Mouse (Mus musculus) cortical plate, adult 2 months (tissue): ENCODE measurements around the gene Ppia.

Source experiments
- CTCF ChIP-seq: fragments of 200-500 bp; IDR thresholded peaks from 2 replicates; pipeline ENCODE4 v1.5.1; 2011; ENCODE audit warnings: mild to moderate bottlenecking, control low read depth, low read length; ENCODE audit not compliant: insufficient read depth; ENCODE audit errors: extremely low read depth
- POLR2A ChIP-seq: fragments of 200-500 bp; IDR thresholded peaks from 2 replicates; pipeline ENCODE4 v1.6.1; 2011; ENCODE audit warnings: mild to moderate bottlenecking, low read length, control low read depth; ENCODE audit not compliant: insufficient read depth; ENCODE audit errors: extremely low read depth

- TF ChIP-seq POLR2A = no peak
- TF ChIP-seq CTCF = no peak
Measured at GRCm38 (mm10) chr11:6420283-6420703, 5.0 kb downstream of the Ppia start.
